In the genomic region with DNA sequence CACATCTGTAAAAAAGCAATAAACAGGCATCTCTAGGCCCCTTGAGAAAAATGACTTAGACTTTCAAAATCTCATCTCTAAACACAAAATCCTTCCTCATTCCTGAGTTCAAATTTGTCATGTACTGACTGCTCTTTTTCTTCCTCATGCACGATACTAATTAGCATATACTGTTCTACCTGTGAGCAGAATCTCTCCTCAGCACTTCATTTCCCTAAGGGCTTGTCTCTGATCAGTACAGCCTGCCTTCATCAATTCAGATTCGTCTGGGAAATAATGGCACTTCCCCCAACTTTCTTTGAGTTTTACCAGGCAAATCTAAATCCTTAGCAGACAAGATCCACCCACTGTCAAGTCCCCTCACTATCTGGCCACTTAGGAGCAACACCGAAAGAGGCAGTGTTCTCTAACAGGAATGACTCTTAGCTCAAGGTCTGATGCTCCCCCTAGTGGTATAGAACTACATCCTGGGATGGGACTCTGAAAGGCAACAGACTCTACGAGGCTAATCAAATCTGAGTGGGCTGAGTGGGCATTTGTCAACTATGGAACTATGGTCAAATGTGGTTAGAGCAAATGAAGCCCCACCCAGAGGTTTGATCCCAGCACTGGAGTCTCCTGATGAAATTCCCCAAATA, we compare ENCODE assay signal across 9 mouse cellular contexts.
A peak's percentile ranks its signal among the peaks of the same experiment; 100 is the strongest.
DNase-seq lines count a peak whose midpoint lies in the region; ATAC-seq and TF ChIP-seq lines count a peak whose summit lies in the region.
"Had no signal": no experiment of that assay in that cellular context is flagged by ENCODE, and none has a peak within 500 bp of the region (broad histone marks: within the 10 kb centered on the region; RNA-seq: fewer than 3 reads in every experiment).

No protein-coding gene starts in this region.

- no peaks in the 10 kb centered on the region for H3K27me3 ChIP-seq in embryonic facial prominence, embryonic 10.5 days (replicated peaks; ENCODE audit: low read depth, poor library complexity, severe bottlenecking)
- no peaks in the 10 kb centered on the region for H3K27me3 ChIP-seq in heart, embryonic 15.5 days
- no peaks in the 10 kb centered on the region for H3K27me3 ChIP-seq in kidney, postnatal 0 days (ENCODE audit: insufficient read depth, low read length)
- no peaks in the 10 kb centered on the region for H3K27me3 ChIP-seq in lung, embryonic 16.5 days (ENCODE audit: control insufficient read depth, insufficient read depth, low read depth, low read length)
- H3K27me3 ChIP-seq: limb, embryonic 15.5 days had no signal

- 28% methylated on average over 4 of the region's 4 CpGs for WGBS in embryonic facial prominence, embryonic 10.5 days
- WGBS in heart, embryonic 15.5 days = 20% methylated on average over 4 of the region's 4 CpGs
- 24% methylated on average over 4 of the region's 4 CpGs for WGBS in kidney, postnatal 0 days
- WGBS in lung, embryonic 16.5 days = 19% methylated on average over 4 of the region's 4 CpGs

- no peaks in the 10 kb centered on the region for H3K4me1 ChIP-seq in embryonic facial prominence, embryonic 10.5 days
- H3K4me1 ChIP-seq in heart, embryonic 15.5 days (replicated peaks) = peaks cover 5% of the 10 kb centered on the region; the same call in 1 of the 2 replicates
- no peaks in the 10 kb centered on the region for H3K4me1 ChIP-seq in kidney, postnatal 0 days (replicated peaks; ENCODE audit: insufficient read depth, low read length)
- H3K4me1 ChIP-seq in lung, embryonic 16.5 days (replicated peaks; ENCODE audit: control insufficient read depth, insufficient read depth, low read length) = no peaks in the 10 kb centered on the region
- H3K4me1 ChIP-seq: limb, embryonic 15.5 days had no signal

- no peak overlapping the region for H3K4me3 ChIP-seq in embryonic facial prominence, embryonic 10.5 days
- H3K4me3 ChIP-seq in heart, embryonic 15.5 days = no peak overlapping the region
- H3K4me3 ChIP-seq in kidney, postnatal 0 days (replicated peaks; ENCODE audit: low read depth, low read length) = no peak overlapping the region
- no peak overlapping the region for H3K4me3 ChIP-seq in lung, embryonic 16.5 days (ENCODE audit: low read length)
- H3K4me3 ChIP-seq: limb, embryonic 15.5 days had no signal

- peak; percentile 45 to 88 for DNase-seq in adrenal gland, adult (ENCODE audit: inconsistent age in 2 of 2, low spot score in 1 of 2)
- DNase-seq in adrenal gland, postnatal 25 days = no peak
- DNase-seq in adrenal gland, adult 2 months = peak; percentile 70
- DNase-seq in embryonic facial prominence, embryonic 10.5 days (ENCODE audit: low spot score) = peak; percentile 39
- peak; percentile 94 for DNase-seq in kidney, postnatal 0 days (ENCODE audit: low spot score)
- peak; percentile 44 for DNase-seq in retina, adult 2 months (ENCODE audit: low read depth, low spot score)

- peak; percentile 55; the same call in 1 of the 2 replicates for ATAC-seq in heart, embryonic 15.5 days (replicated peaks; ENCODE audit: insufficient number of reproducible peaks, insufficient read depth, low FRiP score, low read depth)
- ATAC-seq in kidney, postnatal 0 days (replicated peaks; ENCODE audit: low FRiP score, low read depth) = peak; percentile 83
- ATAC-seq in lung, embryonic 16.5 days (ENCODE audit: low read depth) = peak; percentile 77

- peak; percentile 93 for TF ChIP-seq CTCF in kidney, postnatal 0 days (IDR thresholded peaks at IDR 0.05; ENCODE audit: low read depth)

- H3K4me2 ChIP-seq in heart, embryonic 15.5 days = no peak overlapping the region
- no peak overlapping the region for H3K4me2 ChIP-seq in kidney, postnatal 0 days (ENCODE audit: low read length)
- no peak overlapping the region for H3K4me2 ChIP-seq in lung, embryonic 16.5 days (ENCODE audit: low read depth, low read length)
- H3K4me2 ChIP-seq: limb, embryonic 15.5 days had no signal

- H3K9me3 ChIP-seq in embryonic facial prominence, embryonic 10.5 days = no peaks in the 10 kb centered on the region
- no peaks in the 10 kb centered on the region for H3K9me3 ChIP-seq in heart, embryonic 15.5 days (replicated peaks)
- no peaks in the 10 kb centered on the region for H3K9me3 ChIP-seq in kidney, postnatal 0 days (replicated peaks; ENCODE audit: low read length)
- no peaks in the 10 kb centered on the region for H3K9me3 ChIP-seq in lung, embryonic 16.5 days (ENCODE audit: control insufficient read depth, low read length)
- H3K9me3 ChIP-seq: limb, embryonic 15.5 days had no signal

- H3K9ac ChIP-seq in heart, embryonic 15.5 days = no peak overlapping the region
- H3K9ac ChIP-seq in kidney, postnatal 0 days (ENCODE audit: low read depth, low read length) = no peak overlapping the region
- no peak overlapping the region for H3K9ac ChIP-seq in lung, embryonic 16.5 days (ENCODE audit: low read length)
- H3K9ac ChIP-seq: limb, embryonic 15.5 days had no signal

- H3K27ac ChIP-seq in embryonic facial prominence, embryonic 10.5 days (replicated peaks) = no peak overlapping the region
- no peak overlapping the region for H3K27ac ChIP-seq in heart, embryonic 15.5 days
- no peak overlapping the region for H3K27ac ChIP-seq in kidney, postnatal 0 days
- H3K27ac ChIP-seq in lung, embryonic 16.5 days (ENCODE audit: low read length) = no peak overlapping the region
- H3K27ac ChIP-seq: limb, embryonic 15.5 days had no signal

- 0 out of 2 replicates have a peak, but pooled peaks cover 5% of the 10 kb centered on the region for H3K36me3 ChIP-seq in embryonic facial prominence, embryonic 10.5 days (replicated peaks)
- H3K36me3 ChIP-seq in heart, embryonic 15.5 days = no peaks in the 10 kb centered on the region
- 0 out of 2 replicates have a peak, but pooled peaks cover 3% of the 10 kb centered on the region for H3K36me3 ChIP-seq in kidney, postnatal 0 days (ENCODE audit: insufficient read depth, low read length)
- H3K36me3 ChIP-seq in lung, embryonic 16.5 days (ENCODE audit: control insufficient read depth, insufficient read depth, low read length) = peaks cover 3% of the 10 kb centered on the region; the same call in 1 of the 2 replicates
- H3K36me3 ChIP-seq: limb, embryonic 15.5 days had no signal
